Mouse (Mus musculus): Measurements from ENCODE around the gene Ism1.

Gene Ism1

DNA sequence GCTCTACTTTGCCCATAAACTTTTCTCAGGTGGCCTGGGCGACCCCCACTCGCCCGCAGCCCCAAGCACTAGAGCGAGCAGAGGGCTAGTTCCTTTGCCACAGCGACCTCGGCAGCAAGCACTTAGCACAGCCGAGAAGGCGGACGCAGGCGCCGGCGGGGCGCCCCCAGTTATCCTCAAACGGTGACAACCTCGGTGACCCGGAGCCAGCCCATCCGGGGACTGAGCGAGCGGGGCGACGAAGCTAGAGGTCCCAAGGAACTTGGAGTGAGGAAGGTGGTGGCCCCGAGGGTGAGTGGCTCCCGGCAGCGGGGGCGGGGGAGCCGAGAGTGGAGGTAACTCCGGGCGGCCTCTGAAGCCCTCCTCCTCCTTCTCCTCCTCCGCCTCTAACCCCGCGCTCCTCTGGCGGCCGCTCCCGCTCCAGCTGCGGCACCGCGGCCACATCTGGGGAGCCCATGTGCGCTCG lies at the start of gene Ism1:
TSS of gene Ism1 (plus strand) at position 370 of the 466 bp plus-strand sequence.
- DNase-seq: peak; percentile 26

DNA sequence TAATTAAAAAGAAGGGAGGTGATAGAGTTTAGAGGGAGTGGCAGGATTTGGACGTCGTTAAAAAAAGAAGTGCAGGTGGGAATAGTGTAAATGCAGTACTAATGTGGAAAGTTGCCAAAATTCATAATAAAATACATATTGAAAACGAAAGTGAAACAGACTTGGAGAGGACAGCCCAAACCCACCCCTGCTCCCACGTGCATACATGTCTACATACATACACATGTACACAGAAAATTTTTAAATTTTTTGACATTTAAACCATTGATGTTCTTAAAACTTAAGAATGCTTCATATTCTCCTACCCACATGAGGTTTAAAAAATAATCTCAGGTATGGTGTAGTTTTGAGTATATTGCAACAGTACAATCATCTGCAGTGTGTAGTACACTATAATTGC lies 49.2 kb upstream of the Ism1 start:
- no peak for DNase-seq

GRCm38 (mm10) chr2:139629653-139630052 lies 48.3 kb upstream of the Ism1 start:
- DNase-seq: no peak

GRCm38 (mm10) chr2:139634506-139634905 lies 43.5 kb upstream of the Ism1 start:
- DNase-seq: no peak

GRCm38 (mm10) chr2:139637861-139638260 lies 40.1 kb upstream of the Ism1 start:
- DNase-seq: no peak

- DNase-seq: no peak
Observed at GRCm38 (mm10) chr2:139641757-139642385, 36.1 kb upstream of the Ism1 start.

- DNase-seq: peak; percentile 39
Observed at GRCm38 (mm10) chr2:139649518-139649917, 28.5 kb upstream of the Ism1 start.

DNA sequence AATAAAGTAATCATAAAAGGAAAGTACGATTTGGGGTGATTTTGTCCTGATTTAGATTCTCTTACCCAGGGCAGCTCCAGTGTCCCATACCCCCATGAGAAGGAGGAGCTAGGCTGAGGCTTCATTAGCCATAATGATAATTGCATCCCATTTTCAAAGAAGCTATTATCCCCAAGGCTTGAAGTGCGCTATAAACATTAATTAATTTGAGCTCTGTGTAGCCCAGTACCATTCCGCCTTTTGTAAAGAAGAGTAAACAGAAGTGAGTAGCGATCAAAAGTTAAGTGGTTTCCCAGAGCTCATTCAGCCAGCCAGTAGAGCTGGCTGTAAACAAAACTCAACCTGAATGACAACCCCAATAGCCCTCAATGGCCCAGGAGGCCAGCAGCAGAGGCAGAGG lies 21.2 kb upstream of the Ism1 start:
- DNase-seq: no peak

DNA sequence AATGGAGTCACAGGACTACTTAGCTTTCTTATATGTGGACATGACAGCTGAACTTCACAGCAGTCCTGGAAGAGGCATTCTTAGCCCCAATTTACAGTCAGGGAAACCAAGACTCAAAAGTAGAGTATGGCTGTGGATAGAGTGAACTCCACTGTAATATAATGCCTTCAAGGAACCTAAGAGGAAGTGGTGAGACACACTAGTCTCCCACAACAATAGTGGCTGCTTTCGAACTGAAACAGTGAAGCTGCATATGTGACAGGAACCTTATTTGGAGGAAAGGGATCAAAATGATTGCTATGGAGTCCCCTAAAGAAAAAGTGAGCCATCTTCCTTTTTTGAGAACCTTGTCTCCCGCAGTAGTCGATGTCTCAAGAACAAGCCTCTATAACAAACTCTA lies 6.1 kb upstream of the Ism1 start:
- no peak for DNase-seq

DNA sequence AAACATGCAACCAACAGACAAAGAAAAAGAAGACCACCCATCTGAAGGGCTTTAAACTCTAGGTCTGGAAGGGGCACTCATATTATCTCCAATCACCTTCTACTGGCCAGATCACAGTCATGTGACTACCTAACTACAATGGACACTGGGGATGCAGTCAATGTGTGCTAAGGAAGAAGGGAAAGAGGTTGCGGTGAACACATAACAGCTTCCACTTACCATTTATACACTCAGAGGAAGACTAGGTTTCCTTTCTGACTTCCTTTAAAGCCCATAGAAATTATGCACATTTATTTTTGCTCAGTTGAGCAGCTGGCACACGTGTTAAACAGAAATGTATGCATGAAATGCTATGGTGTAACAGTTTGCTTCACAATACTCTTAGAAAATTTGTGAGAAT lies 5.6 kb upstream of the Ism1 start:
- DNase-seq: no peak

DNA sequence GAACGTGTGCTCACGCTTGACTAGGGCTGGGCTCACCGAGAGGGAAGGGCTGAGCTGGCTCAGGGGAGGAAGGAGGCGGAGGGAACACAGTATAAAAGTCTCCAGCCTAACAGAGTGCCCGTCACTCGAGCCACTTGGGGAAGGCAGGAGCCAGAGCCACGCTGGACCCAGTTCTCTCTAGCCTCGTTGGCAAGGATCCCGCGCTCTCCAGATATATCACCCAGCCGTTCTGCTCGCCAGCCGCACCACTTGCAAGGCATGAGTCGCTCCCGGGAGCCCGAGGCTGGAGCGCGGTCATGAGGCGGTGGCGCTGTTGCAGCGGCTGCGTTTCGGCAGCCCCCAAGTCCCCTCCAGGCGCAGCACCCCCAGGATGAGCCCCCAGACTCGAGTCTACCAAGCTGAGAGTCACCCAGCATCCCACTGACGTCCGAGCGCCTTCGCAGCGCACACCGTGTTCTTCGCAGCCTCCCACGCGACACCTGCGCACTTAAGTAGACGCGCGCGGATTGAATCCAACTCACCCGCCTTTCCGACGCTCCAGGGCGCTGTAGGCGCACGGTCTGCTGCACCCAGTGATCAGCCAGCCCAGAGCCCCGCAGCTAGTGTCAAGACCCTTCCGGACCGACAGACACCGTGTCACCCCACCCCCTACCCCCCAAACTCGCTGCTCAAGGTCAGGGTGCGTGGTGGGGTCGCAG lies 764 bp upstream of the Ism1 start:
- DNase-seq: peak; percentile 87

DNA sequence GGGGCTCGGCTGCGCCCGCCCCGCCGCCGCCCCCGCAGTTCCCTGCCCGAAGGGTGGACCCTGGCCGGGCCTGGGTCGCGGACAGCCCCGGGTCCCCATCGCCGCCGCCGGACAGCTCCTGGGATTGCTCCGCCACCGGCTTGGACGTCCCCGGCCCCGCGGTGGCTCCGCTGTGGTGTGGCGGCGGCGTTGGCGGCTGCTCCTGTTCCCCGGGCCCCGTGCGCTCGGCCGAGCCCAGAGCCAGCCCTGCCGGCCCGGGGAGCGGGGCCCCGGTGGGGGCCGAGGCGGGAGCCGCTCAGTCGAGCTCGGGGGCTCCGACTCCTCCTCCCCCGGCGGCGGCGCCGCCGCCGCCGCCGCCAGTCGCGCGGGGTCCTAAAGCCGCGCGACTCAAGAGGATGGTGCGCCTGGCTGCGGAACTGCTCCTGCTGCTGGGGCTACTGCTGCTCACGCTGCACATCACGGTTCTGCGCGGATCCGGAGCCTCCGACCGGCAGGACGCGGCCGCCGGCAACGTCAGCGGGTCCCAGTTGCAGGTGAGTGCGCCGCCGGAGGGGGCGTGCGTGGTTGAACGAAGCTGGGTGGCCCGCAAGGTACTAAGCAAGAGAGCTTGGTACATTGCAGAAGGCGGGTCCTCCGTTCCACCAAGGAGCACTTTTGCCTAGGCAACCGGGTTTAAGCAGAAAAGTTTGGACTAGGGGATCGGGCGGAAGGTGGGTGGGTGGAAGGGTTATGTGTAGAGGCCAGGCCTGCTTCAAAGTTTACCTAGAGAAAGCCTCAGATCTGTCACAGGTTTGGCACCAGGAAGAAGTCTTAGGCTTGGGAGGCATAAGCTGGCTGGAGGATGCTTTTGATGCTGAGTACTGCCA lies 530 bp downstream of the Ism1 start:
- peak; percentile 72 for DNase-seq

GRCm38 (mm10) chr2:139682540-139682939 lies 4.6 kb downstream of the Ism1 start:
- no peak for DNase-seq

DNA sequence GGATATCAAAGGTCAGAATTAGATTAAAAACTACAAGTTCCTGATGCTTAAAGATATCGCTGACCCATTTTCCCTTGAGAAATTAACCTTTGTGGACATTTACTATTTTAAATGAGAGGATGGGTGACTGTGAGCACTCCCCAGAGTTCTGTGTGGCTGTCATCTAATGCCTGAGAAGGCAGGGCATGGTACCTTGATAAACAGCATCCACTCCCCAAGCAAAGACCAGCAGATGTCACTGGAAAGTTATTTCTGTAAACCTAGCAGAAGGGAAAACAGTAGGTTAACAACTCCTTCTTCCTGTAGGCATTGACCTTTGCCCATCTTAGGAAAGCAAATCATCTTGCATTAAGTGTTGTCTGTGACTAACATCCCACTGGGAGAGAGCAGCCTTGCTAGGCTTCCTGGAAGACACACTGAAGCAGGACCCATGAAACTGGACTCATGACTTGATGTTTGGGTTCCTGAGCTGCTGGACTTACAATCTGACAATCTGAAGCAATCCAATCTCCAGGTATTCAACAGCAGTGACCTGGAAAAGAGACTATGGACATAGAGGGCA lies 11.5 kb downstream of the Ism1 start:
- no peak for DNase-seq

DNA sequence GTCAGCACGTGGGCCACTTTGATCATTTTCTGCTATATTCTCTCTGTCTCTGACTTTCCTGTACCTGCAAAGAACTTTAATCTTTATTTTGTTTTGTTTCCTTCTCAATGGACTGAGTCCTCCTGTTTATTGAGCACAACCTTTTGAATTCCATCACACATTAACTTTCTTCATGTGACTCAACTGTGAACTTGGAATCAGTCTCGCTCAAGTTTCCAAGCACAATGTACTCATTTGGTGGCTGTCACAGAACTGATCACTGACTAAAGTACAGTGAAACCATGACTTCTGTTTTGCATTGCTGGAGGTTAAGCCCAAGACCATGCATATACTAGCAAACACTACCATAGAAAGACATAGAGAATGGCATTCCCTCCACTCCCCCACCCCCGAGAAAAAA lies 15.5 kb downstream of the Ism1 start:
- DNase-seq: no peak

- DNase-seq: no peak
Observed at GRCm38 (mm10) chr2:139694638-139695037, 16.7 kb downstream of the Ism1 start.

DNA sequence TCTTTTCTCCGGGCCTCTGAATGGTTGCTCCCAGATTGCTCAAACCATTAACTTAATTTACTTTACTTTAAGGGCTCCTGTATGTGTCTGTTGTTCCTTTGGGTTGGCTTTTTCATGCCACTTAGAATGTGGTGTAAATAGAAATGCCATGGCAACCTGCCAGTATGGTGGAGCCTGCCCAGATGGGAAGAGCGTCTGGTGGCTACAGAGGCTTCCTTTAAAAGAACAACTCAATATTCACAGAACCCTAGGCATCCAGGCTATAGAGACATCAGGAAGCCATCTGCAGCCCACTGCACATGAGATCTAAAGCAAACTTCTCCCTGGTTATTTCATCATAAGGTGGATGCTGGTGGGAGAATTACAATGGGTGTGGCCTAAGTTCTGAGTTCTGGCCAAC lies 18.6 kb downstream of the Ism1 start:
- DNase-seq: peak; percentile 13

GRCm38 (mm10) chr2:139700609-139701008 lies 22.6 kb downstream of the Ism1 start:
- DNase-seq: no peak

- no peak for DNase-seq
Observed at GRCm38 (mm10) chr2:139704951-139705350, 27.0 kb downstream of the Ism1 start.

DNA sequence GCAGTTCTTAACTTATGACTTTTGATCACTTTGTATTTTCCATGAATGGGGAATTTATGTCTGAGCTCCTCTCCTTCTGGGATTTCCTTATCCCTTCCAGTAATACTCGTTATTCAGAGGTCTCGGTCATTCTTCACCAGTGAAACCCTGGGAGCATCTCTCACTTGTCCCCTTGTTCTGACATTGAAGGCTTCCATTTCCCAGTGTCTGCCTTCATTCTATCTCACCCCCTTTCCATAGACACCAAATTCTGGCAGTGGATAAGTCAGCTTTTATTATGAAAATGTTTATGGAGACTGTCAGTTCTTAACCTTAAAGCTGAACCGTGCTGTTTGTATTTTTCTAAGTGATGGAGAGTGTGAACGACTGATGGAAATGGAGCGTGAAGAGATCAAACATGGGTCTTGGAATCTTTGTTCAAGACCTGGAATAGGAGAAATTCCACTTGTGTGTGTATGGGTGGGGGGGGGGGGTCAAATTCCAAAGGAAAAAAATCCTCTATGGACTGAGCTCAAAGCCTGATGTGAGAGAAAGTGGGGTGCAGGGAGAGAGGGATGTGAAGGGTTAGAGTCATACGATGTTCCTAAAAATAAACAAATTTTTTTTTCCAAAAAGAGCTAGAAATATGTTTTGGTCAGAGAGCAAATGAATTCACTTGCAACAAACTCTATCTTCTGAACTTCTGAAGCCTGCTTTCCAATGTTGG lies 30.4 kb downstream of the Ism1 start:
- no peak for DNase-seq

DNA sequence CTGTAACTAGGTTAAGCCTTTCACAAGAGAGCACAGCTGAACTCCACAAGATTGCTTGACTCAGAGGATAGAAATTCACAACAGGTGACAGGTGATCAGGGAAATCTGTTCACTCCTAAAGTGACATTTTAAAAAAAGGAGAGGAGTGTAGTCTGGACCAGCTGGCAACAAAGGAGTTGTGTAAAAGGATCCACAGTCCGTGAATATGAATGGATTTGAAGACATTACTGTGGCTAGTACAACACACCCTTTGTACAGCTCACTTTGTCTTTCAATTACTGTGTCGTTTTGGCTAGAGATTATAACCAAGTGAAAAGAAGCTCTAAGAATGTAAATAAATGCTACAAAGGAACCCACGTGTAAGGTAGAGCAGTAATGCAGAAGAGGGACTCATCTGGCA lies 33.7 kb downstream of the Ism1 start:
- DNase-seq: no peak

DNA sequence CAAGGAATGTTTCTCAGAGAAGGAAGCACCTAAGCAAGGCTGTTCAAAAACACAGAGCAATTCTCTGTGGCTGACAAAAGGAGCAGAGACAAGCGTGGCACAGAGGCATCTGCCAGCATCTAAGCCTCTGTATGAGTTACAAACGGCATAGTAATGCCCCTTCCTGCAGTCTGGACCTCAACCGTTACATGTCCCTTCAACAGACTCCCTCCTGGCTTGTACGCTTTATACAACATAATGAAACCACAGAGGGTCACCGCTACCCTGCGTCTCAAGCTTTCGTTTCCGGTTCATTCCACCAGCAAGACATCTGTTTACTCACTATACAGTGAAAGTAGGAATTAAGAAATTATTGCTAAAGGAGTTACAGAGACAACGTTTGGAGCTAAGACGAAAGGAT lies 34.1 kb downstream of the Ism1 start:
- DNase-seq: no peak

- DNase-seq: no peak
Observed at GRCm38 (mm10) chr2:139714206-139714605, 36.2 kb downstream of the Ism1 start.
